Mouse (Mus musculus): ENCODE measurements around the gene Nagk. TPM values are rescaled to one million over a fixed set of nuclear protein-coding genes. Genes with fewer than 3 reads are reported as not detected.
"Not testable (repeated sequence)": the region's sequence is repeated elsewhere in the genome, so short reads cannot be mapped to it uniquely, and the experiment has no call there.

The Nagk gene
- total RNA-seq, 2 experiments from 2014 or later: 3.6 to 5.0 TPM

DNA sequence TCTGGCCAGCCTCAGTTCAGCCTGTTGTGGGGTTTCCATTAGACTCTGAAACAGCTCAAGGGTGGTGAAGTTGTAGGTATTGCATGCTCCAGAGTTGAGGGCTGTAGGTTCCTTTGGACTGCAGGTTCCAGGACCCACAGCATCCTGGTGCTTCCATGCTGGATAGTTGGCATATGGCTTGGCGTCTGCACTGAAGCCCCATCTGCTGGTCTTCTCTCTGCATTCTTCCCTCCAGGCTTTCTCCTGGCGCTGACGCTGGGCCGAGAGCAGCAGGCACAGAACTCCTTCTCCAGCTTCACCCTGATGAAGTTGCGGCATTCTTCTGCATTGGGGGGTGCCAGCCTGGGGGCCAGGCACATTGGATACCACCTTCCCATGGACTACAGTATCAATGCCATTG is 7.3 kb downstream of the Nagk start:
- no peak for ATAC-seq (replicated peaks; ENCODE audit: low FRiP score, poor library complexity, severe bottlenecking)

DNA sequence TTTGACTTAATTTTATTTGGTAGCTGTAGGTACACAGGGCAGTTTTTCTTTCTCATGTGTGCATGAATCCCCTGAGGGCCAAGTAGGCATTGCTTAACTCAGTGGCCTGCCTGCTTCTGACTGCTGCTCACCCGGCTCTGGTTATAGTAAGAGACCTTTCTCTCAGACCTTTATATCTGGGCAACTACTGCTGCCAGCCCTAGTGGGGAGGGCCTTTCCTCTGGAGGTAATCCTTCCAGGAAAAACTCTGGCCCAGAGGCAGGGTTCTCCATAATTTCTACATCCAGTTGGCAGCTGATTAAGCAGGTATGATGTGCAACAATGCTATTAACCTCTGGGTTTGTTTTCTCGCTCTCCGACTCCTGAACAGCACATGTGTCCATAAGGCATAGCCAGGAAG is 8.1 kb downstream of the Nagk start:
- no peak for ATAC-seq (replicated peaks; ENCODE audit: low FRiP score, poor library complexity, severe bottlenecking)

DNA sequence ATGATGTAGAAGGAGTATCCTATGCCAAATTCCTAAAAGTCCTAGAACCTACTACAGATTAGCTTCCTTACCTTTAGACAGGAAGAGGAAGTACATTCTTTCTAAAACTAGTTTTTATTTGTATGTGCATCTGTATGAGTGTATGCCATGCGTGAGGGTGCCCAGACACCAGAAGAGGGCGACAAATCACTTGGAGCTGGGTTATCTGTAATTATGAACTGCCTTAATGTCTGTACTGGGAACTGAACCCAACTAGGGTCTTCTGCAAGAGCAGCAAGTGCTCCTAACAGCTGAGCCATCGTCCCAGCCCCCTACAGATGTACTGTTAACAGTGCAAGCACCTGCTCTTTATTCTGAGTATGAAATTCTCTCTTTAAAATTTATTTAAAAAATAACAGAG is 21.0 kb downstream of the Nagk start:
- ATAC-seq (replicated peaks; ENCODE audit: low FRiP score, poor library complexity, severe bottlenecking): no peak

DNA sequence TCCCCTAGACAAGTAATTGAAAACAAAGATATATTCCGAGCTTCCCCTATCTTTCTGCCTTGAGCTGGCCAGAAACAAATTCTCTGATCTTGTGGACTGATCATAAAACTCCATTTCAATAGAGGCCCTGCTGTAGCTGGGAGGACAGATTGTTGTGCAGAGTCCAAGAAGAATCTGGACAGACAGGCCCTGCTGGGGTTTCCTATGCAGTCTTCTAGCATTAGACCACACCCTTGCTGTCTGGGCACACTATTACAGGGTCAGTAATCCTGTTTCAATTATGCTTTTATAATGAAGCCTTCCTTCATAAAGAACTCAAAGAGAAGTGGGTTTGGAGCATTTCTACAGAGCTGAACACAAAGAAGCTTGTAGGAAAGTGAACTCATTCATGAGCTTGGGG is 24.2 kb downstream of the Nagk start:
- ATAC-seq (replicated peaks; ENCODE audit: low FRiP score, poor library complexity, severe bottlenecking): no peak

DNA sequence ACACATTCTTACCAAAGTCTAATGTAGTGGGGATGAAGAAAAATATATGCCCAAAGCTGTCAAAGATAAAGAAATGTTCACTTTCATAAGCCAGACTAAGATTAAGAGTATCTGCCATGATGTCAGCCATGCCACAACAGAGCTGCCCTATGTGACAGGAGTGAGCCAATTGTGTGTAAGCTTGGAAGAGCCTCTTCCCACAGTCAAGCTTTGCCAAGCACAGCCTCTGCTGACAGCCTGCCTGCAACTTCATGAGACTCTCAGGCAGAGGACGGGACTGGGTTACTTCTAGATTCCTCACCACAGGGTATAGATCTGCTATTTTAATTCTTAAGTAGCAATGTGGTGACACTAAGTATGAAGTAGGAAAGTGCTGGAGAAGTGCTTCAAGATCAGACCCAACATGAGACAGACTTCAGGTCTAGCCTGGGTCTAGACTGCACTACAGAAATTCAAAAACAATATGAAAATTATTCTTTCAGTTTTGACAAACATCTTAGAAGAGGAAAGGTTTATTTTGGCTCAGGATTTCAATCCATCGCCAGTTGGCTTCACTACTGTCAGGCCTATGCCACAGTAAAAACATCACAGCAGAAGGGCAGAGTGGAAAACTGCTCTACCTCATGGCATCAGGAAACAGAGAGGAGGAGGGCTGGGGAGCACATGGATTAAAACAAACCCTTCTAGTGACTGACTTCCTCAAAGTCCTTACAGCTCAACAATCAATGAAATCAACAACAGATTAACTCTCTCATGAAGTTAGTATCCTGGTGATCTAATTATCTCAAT is 26.1 kb downstream of the Nagk start:
- no peak for ATAC-seq (replicated peaks; ENCODE audit: low FRiP score, poor library complexity, severe bottlenecking)

DNA sequence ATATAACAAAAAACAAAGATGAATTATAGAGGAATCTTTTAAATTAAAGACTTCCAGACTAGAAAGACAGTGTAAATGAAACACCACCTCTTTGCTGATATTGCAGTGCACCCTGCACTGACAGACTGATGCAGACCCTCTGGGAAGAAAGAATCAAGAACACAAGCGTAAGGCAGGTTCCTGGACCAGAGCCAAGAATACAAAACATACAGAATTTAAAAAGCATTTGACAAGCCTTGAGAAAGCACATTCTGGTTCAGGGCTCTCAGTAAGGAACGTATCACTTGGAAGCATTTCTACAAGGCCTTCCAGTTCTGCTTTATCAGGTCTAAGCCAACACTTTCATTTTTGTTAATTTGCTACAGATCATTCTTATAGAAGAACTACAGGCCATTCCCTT is 27.1 kb downstream of the Nagk start:
- no peak for ATAC-seq (replicated peaks; ENCODE audit: low FRiP score, poor library complexity, severe bottlenecking)

DNA sequence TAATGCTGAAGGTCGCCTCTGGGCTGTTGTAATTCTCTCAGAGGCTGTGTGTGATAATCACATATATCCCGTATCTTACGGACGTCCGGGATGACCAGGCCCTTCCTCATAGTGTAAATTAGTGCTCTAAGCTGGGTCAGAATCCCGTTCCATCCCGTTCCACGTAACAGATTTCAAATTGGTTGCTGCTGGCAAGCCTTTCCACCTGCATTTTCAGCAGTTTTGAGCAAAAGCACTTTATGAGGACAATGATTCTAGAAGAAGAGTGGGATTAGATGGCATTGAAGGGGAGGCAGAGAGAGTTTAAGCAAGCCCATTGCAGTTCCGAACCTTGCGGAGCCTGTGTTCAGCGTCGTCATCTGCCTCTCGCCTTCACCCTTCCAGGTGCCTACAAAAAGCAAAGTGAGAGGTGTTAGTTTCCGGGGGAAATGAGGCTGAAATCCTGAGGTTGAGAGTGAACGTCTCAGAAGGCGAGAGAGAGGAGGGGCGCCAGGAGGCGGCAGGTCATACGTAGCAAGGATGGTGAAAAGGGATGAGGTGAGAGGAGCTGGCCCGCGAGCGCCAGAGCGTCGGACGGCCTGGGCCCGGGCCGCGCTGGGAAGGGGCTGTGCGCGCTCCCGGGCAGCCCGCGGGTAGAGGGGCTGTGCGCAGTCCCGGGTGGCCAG is 36.3 kb downstream of the Nagk start:
- ATAC-seq (replicated peaks; ENCODE audit: low FRiP score, poor library complexity, severe bottlenecking): no peak

DNA sequence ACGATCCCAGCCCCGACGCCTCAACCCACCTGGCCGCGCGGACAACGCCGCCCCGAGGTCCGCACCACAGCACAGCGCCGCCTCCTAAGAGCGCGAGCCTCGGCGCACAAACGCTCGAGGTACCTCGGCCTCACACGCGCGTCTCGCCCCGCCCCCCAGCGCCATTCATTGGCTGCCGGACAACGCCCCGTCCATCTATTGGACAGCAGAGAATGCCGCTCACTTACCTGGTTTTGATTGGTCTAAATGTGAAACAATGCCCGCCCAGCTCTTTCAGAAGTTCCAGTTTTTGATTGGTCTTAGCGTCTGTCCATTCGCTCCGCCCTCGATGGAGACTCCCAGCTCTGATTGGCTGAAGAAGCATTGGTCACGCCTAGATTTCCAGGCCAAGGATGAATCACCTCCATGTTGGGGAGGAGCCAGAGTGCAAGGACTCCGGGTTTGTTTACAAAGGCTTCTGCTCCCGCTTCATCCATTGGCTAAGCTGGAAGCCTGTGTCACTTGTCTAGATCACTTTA is 36.9 kb downstream of the Nagk start, which contains the start of gene Paip2b:
TSS of gene Paip2b (minus strand) at position 136 of the 518 bp plus-strand sequence.
- ATAC-seq (replicated peaks; ENCODE audit: low FRiP score, poor library complexity, severe bottlenecking): peak; percentile 99

DNA sequence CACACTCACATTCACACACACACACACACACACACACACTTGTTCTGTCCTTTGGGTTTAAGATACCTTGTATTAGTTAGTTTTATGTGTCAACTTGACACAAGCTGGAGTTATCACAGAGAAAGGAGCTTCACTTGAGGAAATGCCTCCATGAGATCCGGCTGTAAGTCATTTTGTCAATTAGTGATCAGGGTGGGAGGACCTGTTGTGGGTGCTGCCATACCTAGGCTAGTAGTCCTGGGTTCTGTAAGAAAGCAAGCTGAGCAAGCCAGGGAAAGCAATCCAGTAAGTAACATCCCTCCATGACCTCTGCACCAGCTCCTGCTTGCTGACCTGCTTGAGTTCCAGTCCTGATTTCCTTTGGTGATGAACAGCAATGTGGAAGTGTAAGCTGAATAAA is 37.6 kb downstream of the Nagk start:
- ATAC-seq (replicated peaks; ENCODE audit: low FRiP score, poor library complexity, severe bottlenecking): not testable (repeated sequence)

DNA sequence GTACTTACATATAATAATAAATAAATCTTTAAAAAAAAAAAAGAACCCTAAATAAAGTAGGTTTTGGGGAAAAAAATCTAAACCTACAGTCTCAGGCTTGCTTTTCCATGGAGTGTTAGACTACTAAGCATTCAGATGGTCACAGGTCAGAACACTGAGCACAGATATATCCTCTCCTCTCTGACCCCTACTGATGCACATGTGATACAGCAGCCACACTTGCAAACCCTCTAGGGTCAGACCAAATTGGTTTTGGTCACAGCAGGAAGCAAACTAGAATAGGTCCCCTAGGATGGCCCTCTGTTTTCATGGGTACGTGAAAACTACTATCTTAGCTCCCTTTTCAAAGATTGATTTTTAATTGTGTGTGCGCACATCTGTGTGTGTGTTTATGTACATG is 42.0 kb downstream of the Nagk start:
- no peak for ATAC-seq (replicated peaks; ENCODE audit: low FRiP score, poor library complexity, severe bottlenecking)

DNA sequence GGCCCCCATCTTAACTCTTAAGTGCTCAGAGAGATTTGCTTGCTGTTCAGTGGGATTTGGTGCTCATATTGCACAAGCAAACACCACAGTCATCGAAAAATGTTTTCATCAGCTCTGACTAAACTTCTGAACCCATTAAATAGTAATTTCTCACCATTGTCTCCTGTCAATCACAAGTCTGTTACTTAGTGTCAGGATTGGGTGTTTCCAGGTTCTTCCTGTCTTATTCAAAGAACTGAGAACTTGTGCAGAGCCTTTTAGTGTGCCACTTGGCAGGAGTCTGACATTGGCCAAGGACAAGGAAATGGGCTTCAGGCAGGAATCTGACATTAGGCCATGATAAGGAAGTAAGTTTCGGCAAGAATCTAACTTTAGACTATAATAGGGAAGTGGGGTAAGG is 43.3 kb downstream of the Nagk start:
- no peak for ATAC-seq (replicated peaks; ENCODE audit: low FRiP score, poor library complexity, severe bottlenecking)

DNA sequence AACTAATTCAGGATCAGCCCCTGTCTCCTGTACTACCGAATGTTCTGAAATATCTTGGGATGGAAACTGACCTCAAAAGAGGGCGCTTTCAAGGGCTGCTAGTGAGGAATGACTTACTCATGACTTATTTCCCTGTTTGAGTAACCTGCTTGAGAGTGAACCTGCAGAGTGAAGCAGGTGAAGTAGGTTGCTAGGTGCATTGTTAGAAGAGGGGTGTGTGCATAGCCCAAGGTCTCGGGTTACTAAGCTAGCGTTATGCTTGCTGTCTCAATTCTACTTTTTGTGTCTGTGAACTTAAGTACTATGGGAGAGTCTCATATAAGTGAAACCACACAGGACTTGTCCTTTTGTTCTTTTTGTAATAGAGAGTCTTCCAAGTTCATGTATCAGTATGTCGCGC is 45.3 kb downstream of the Nagk start:
- ATAC-seq (replicated peaks; ENCODE audit: low FRiP score, poor library complexity, severe bottlenecking): no peak

DNA sequence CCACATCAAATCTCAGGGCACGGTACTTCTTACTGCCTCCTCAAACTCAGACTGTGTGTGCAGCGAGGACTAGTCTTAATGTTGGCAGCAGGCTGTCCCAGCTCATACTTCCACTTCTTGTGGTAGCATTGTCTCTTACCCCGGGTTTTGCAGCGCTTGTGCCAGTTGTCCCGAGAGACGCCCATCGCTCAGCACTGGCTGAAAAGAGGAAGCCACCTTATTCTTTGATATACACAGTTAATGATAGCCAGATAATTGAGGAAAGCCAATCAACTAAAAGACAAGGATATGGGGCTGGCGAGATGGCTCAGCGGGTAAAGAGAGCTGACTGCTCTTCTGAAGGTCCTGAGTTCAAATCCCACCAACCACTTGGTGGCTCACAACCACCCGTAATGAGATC is 50.1 kb downstream of the Nagk start:
- ATAC-seq (replicated peaks; ENCODE audit: low FRiP score, poor library complexity, severe bottlenecking): no peak

DNA sequence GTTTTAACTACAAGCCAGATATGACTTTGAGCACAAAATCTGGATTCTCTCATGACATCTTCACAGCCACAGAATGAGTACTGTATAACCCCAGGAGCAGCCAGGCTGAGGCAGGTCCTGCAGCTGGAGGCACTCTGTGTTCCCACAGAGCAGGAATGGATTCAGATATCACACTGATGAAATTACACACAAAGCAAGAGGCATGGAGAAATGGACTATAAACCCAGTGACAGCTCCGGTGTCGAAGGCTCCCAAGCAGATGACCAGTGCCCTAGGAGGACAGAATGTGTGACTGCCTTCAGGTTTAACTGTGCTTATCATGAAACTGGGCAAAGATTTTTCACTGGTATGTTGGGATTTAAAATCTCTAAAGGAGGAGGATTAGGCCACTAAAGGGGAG is 51.4 kb downstream of the Nagk start:
- ATAC-seq (replicated peaks; ENCODE audit: low FRiP score, poor library complexity, severe bottlenecking): no peak

DNA sequence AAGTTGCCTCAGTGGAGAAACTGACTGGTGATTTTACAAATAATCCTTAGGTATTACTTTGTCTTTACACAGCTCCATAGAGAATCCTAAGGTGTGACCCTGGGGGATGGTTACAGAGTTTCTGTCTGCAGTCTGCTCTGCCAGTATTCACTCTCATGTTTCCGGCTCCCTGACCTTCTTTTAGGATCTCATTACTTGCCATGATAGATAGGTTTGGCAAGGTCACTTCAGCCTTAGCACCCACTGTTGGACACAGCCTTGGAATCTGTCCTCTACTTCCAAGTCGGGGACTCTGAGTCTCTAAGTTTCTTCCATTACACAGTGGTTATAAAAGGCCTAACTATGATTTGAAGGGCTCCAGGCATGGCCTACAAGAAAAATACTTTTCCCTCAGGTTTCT is 54.7 kb downstream of the Nagk start:
- ATAC-seq (replicated peaks; ENCODE audit: low FRiP score, poor library complexity, severe bottlenecking): no peak

Other genes starting within 250 kb of the Nagk start
- 10.5 and 13.3 TPM in 2 replicates for gene Stambp, start 222.3 kb upstream of the Nagk start, total RNA-seq (2015; ENCODE audit: low replicate concordance)
- 1.0 and 9.7 TPM in 2 replicates for gene Stambp, start 222.3 kb upstream of the Nagk start, total RNA-seq (2017; ENCODE audit: low replicate concordance)
- not detected in 2 replicates for gene Clec4f, start 138.8 kb upstream of the Nagk start, total RNA-seq (2015; ENCODE audit: low replicate concordance)
- gene Clec4f, start 138.8 kb upstream of the Nagk start, total RNA-seq (2017; ENCODE audit: low replicate concordance): not detected in 2 replicates
- not detected in 2 replicates for gene Cd207, start 117.1 kb upstream of the Nagk start, total RNA-seq (2015; ENCODE audit: low replicate concordance)
- gene Cd207, start 117.1 kb upstream of the Nagk start, total RNA-seq (2017; ENCODE audit: low replicate concordance): not detected in 2 replicates
- not detected in 2 replicates for gene Vax2, start 83.7 kb upstream of the Nagk start, total RNA-seq (2015; ENCODE audit: low replicate concordance)
- not detected in 2 replicates for gene Vax2, start 83.7 kb upstream of the Nagk start, total RNA-seq (2017; ENCODE audit: low replicate concordance)
- not detected in 2 replicates for gene Atp6v1b1, start 52.0 kb upstream of the Nagk start, total RNA-seq (2015; ENCODE audit: low replicate concordance)
- not detected in 2 replicates for gene Atp6v1b1, start 52.0 kb upstream of the Nagk start, total RNA-seq (2017; ENCODE audit: low replicate concordance)
- gene Ankrd53, start 32.3 kb upstream of the Nagk start, total RNA-seq (2015; ENCODE audit: low replicate concordance): not detected in 2 replicates
- not detected in 2 replicates for gene Ankrd53, start 32.3 kb upstream of the Nagk start, total RNA-seq (2017; ENCODE audit: low replicate concordance)
- 18.9 and 21.3 TPM in 2 replicates for gene Tex261, start 19.2 kb upstream of the Nagk start, total RNA-seq (2015; ENCODE audit: low replicate concordance)
- gene Tex261, start 19.2 kb upstream of the Nagk start, total RNA-seq (2017; ENCODE audit: low replicate concordance): 13.2 and 15.1 TPM in 2 replicates
- gene Paip2b, start 36.8 kb downstream of the Nagk start, total RNA-seq (2015; ENCODE audit: low replicate concordance): 4.7 and 8.8 TPM in 2 replicates
- 5.7 and 7.2 TPM in 2 replicates for gene Paip2b, start 36.8 kb downstream of the Nagk start, total RNA-seq (2017; ENCODE audit: low replicate concordance)
- gene Zfp638, start 72.1 kb downstream of the Nagk start, total RNA-seq (2015; ENCODE audit: low replicate concordance): 51.6 and 71.0 TPM in 2 replicates
- 62.9 and 115 TPM in 2 replicates for gene Zfp638, start 72.1 kb downstream of the Nagk start, total RNA-seq (2017; ENCODE audit: low replicate concordance)
- not detected in 2 replicates for gene Dysf, start 213.6 kb downstream of the Nagk start, total RNA-seq (2015; ENCODE audit: low replicate concordance)
- gene Dysf, start 213.6 kb downstream of the Nagk start, total RNA-seq (2017; ENCODE audit: low replicate concordance): 2.2 and 7.9 TPM in 2 replicates